Mouse (Mus musculus) ES-Bruce4 (cell line): ENCODE data around the gene Secisbp2.

Experiments
- EP300 ChIP-seq: IDR thresholded peaks from 2 replicates; pipeline ENCODE4 v1.6.1; 2011; ENCODE audit warnings: low read depth, low read length; ENCODE audit not compliant: insufficient read depth
- POLR2A ChIP-seq: IDR thresholded peaks from one replicate; pipeline ENCODE4 v1.8.1; 2011; ENCODE audit warnings: low read length; ENCODE audit not compliant: insufficient read depth

GRCm38 (mm10) chr13:51723114-51723513, 71.6 kb downstream of the Secisbp2 start:
- TF ChIP-seq POLR2A (no peak), EP300 (no peak)
